Mouse (Mus musculus) embryonic fibroblast, embryonic 13.5 days (primary cell): ENCODE measurements around the gene Tigd3. TPM values are rescaled to one million over a fixed set of nuclear protein-coding genes. Genes with fewer than 3 reads are reported as not detected.

Experiments used
- H3K27ac ChIP-seq: 2 replicates; pipeline ENCODE4 v1.5.1; 2012; ENCODE audit warnings: low read length, control low read depth, inconsistent platforms; ENCODE audit not compliant: insufficient read depth
- H3K4me1 ChIP-seq: 2 replicates; pipeline ENCODE4 v1.6.1; 2011; ENCODE audit warnings: low read length; ENCODE audit not compliant: control insufficient read depth, insufficient read depth
- H3K4me3 ChIP-seq: 2 replicates; pipeline ENCODE4 v1.5.1; 2011; ENCODE audit warnings: mild to moderate bottlenecking, control low read depth, low read length; ENCODE audit not compliant: insufficient read depth
- CTCF ChIP-seq: IDR thresholded peaks from 2 replicates; pipeline ENCODE4 v1.5.1; 2011; ENCODE audit warnings: mild to moderate bottlenecking, control low read depth, low read length, moderate library complexity, borderline replicate concordance; ENCODE audit not compliant: insufficient read depth
- POLR2A ChIP-seq: IDR thresholded peaks from 2 replicates; pipeline ENCODE4 v1.6.1; 2011; ENCODE audit warnings: low read depth, mild to moderate bottlenecking, control low read depth, low read length, moderate library complexity
- polyA plus RNA-seq: library from polyadenylated mRNA; stranded (reverse); fragments of >200 nt; gene quantifications from 2 replicates; pipeline ENCODE4 v1.2.4, GENCODE M21; 2011; ENCODE audit warnings: low read depth; ENCODE audit not compliant: missing spikeins, insufficient read length

Tigd3 gene
- polyA plus RNA-seq, 1 experiment = 1.5 TPM

- H3K4me3 ChIP-seq = no peak overlapping the region
- TF ChIP-seq CTCF (no peak), POLR2A (no peak)
- no peak overlapping the region for H3K27ac ChIP-seq
- peaks cover 12% of the 10 kb centered on the region for H3K4me1 ChIP-seq
Measured at GRCm38 (mm10) chr19:5868096-5868495, 25.9 kb downstream of the Tigd3 start.

GRCm38 (mm10) chr19:5864710-5865398 lies 29.1 kb downstream of the Tigd3 start:
- no peak for TF ChIP-seq POLR2A
- no peak for TF ChIP-seq CTCF
- no peak overlapping the region for H3K4me3 ChIP-seq
- H3K4me1 ChIP-seq = no peaks in the 10 kb centered on the region
- no peak overlapping the region for H3K27ac ChIP-seq

GRCm38 (mm10) chr19:5863776-5864175 lies 30.2 kb downstream of the Tigd3 start:
- no peak overlapping the region for H3K27ac ChIP-seq
- H3K4me3 ChIP-seq = no peak overlapping the region
- no peaks in the 10 kb centered on the region for H3K4me1 ChIP-seq
- TF ChIP-seq CTCF (no peak), POLR2A (no peak)

- Histone ChIP-seq H3K27ac (no peak overlapping the region), H3K4me3 (no peak overlapping the region), H3K4me1 (no peaks in the 10 kb centered on the region)
- no peak for TF ChIP-seq CTCF
- TF ChIP-seq POLR2A = no peak
Measured at GRCm38 (mm10) chr19:5862335-5863085, 31.4 kb downstream of the Tigd3 start.

GRCm38 (mm10) chr19:5856604-5857003 lies 37.3 kb downstream of the Tigd3 start:
- peaks cover 4% of the 10 kb centered on the region; the same call in 1 of the 2 replicates for H3K4me1 ChIP-seq
- H3K27ac ChIP-seq = no peak overlapping the region
- TF ChIP-seq CTCF = no peak
- no peak for TF ChIP-seq POLR2A
- H3K4me3 ChIP-seq = no peak overlapping the region

GRCm38 (mm10) chr19:5852035-5852722 lies 41.8 kb downstream of the Tigd3 start:
- TF ChIP-seq CTCF (no peak), POLR2A (no peak)
- Histone ChIP-seq H3K27ac (peak overlapping the region; percentile 83), H3K4me1 (peaks cover 17% of the 10 kb centered on the region), H3K4me3 (no peak overlapping the region)

- no peak overlapping the region for H3K4me3 ChIP-seq
- H3K4me1 ChIP-seq = peaks cover 17% of the 10 kb centered on the region
- TF ChIP-seq CTCF (no peak), POLR2A (no peak)
- H3K27ac ChIP-seq = peak overlapping the region; percentile 83
Measured at GRCm38 (mm10) chr19:5851481-5851971, 42.4 kb downstream of the Tigd3 start.

GRCm38 (mm10) chr19:5850860-5851259 lies 43.1 kb downstream of the Tigd3 start:
- Histone ChIP-seq H3K4me1 (peaks cover 17% of the 10 kb centered on the region), H3K4me3 (no peak overlapping the region), H3K27ac (peak overlapping the region; percentile 50; the same call in 1 of the 2 replicates)
- TF ChIP-seq POLR2A (no peak), CTCF (no peak)

GRCm38 (mm10) chr19:5849843-5850527 lies 44.0 kb downstream of the Tigd3 start:
- Histone ChIP-seq H3K4me3 (no peak overlapping the region), H3K4me1 (peaks cover 17% of the 10 kb centered on the region), H3K27ac (peak overlapping the region; percentile 100)
- no peak; the same call in 1 of the 2 replicates for TF ChIP-seq POLR2A
- TF ChIP-seq CTCF = peak; percentile 94
